Mouse (Mus musculus): ENCODE data around the gene Epb41l2. TPM values are rescaled to one million over a fixed set of nuclear protein-coding genes. Genes with fewer than 3 reads are reported as not detected.

The Epb41l2 gene
- total RNA-seq, 2 experiments from 2014 or later: 115 to 121 TPM

GRCm38 (mm10) chr10:25432938-25433337 lies 73.3 kb downstream of the Epb41l2 start:
- no peak for DNase-seq
- intact Hi-C loops (cut with DNase I): no loop called here

GRCm38 (mm10) chr10:25433524-25433923 lies 73.9 kb downstream of the Epb41l2 start:
- intact Hi-C loops (cut with DNase I): no loop called here
- DNase-seq: no peak

GRCm38 (mm10) chr10:25434358-25435044 lies 74.9 kb downstream of the Epb41l2 start:
- no peak for DNase-seq
- intact Hi-C loops (cut with DNase I): no loop called here

- no peak for DNase-seq
- intact Hi-C loops (cut with DNase I): no loop called here
Measured at GRCm38 (mm10) chr10:25436703-25437401, 77.3 kb downstream of the Epb41l2 start.

- intact Hi-C loops (cut with DNase I): no loop called here
Measured at GRCm38 (mm10) chr10:25437586-25438298, 78.1 kb downstream of the Epb41l2 start.

GRCm38 (mm10) chr10:25438299-25438680 lies 78.7 kb downstream of the Epb41l2 start:
- intact Hi-C loops (cut with DNase I): no loop called here
- no peak for DNase-seq

More at GRCm38 (mm10) chr10:25437586-25438298, 78.1 kb downstream of the Epb41l2 start:
- no peak for DNase-seq

- no peak for DNase-seq
- intact Hi-C loops (cut with DNase I): no loop called here
Measured at GRCm38 (mm10) chr10:25439163-25439562, 79.6 kb downstream of the Epb41l2 start.

- intact Hi-C loops (cut with DNase I): no loop called here
- no peak for DNase-seq
Measured at GRCm38 (mm10) chr10:25439856-25440255, 80.3 kb downstream of the Epb41l2 start.

GRCm38 (mm10) chr10:25441405-25441804 lies 81.8 kb downstream of the Epb41l2 start:
- DNase-seq: no peak
- intact Hi-C loops (cut with DNase I): no loop called here

GRCm38 (mm10) chr10:25443626-25444025 lies 84.0 kb downstream of the Epb41l2 start:
- no peak for DNase-seq
- intact Hi-C loops (cut with DNase I): no loop called here

- intact Hi-C loops (cut with DNase I): no loop called here
- no peak for DNase-seq
Measured at GRCm38 (mm10) chr10:25444198-25444783, 84.7 kb downstream of the Epb41l2 start.

GRCm38 (mm10) chr10:25446953-25447525 lies 87.4 kb downstream of the Epb41l2 start:
- intact Hi-C loops (cut with DNase I): no loop called here
- no peak for DNase-seq

GRCm38 (mm10) chr10:25448676-25449075 lies 89.1 kb downstream of the Epb41l2 start:
- intact Hi-C loops (cut with DNase I): no loop called here
- no peak for DNase-seq

GRCm38 (mm10) chr10:25449312-25450020 lies 89.9 kb downstream of the Epb41l2 start:
- intact Hi-C loops (cut with DNase I): no loop called here
- DNase-seq: no peak

GRCm38 (mm10) chr10:25453150-25453549 lies 93.6 kb downstream of the Epb41l2 start:
- intact Hi-C loops (cut with DNase I): no loop called here
- DNase-seq: no peak

- intact Hi-C loops (cut with DNase I): no loop called here
- no peak for DNase-seq
Measured at GRCm38 (mm10) chr10:25453772-25454171, 94.2 kb downstream of the Epb41l2 start.

GRCm38 (mm10) chr10:25457118-25457517 lies 97.5 kb downstream of the Epb41l2 start:
- intact Hi-C loops (cut with DNase I): no loop called here

GRCm38 (mm10) chr10:25457996-25458395 lies 98.4 kb downstream of the Epb41l2 start:
- DNase-seq: no peak
- intact Hi-C loops (cut with DNase I): no loop called here

More at GRCm38 (mm10) chr10:25457118-25457517, 97.5 kb downstream of the Epb41l2 start:
- DNase-seq: no peak

GRCm38 (mm10) chr10:25461832-25462231 lies 102.2 kb downstream of the Epb41l2 start:
- no peak for DNase-seq
- intact Hi-C loops (cut with DNase I): no loop called here

GRCm38 (mm10) chr10:25462669-25463068 lies 103.1 kb downstream of the Epb41l2 start:
- intact Hi-C loops (cut with DNase I): no loop called here
- DNase-seq: no peak

Data from left cerebral cortex, postnatal 4 days (tissue).